Mouse (Mus musculus): ENCODE data around the gene Rad54l2. TPM values are rescaled to one million over a fixed set of nuclear protein-coding genes. Genes with fewer than 3 reads are reported as not detected.

The Rad54l2 gene
- polyA plus RNA-seq, 1 experiment from 2014 or later: 10.2 TPM

- no peaks in the 10 kb centered on the region for H3K27me3 ChIP-seq (replicated peaks; ENCODE audit: low read depth, poor library complexity, severe bottlenecking)
Measured at GRCm38 (mm10) chr9:106738199-106738985, 50.6 kb downstream of the Rad54l2 start.

GRCm38 (mm10) chr9:106733690-106734089 is 55.3 kb downstream of the Rad54l2 start:
- 75% methylated on average over 2 of the region's 2 CpGs for WGBS
- Histone ChIP-seq H3K4me3 (no peak overlapping the region), H3K36me3 (replicated peaks) (peaks cover 17% of the 10 kb centered on the region), H3K4me1 (no peaks in the 10 kb centered on the region), H3K27ac (replicated peaks) (no peak overlapping the region), H3K27me3 (replicated peaks; ENCODE audit: low read depth, poor library complexity, severe bottlenecking) (no peaks in the 10 kb centered on the region), H3K9me3 (no peaks in the 10 kb centered on the region)
- no peak for DNase-seq (ENCODE audit: low spot score)

More at GRCm38 (mm10) chr9:106738199-106738985, 50.6 kb downstream of the Rad54l2 start:
- Histone ChIP-seq H3K4me1 (no peaks in the 10 kb centered on the region), H3K27ac (replicated peaks) (no peak overlapping the region), H3K9me3 (no peaks in the 10 kb centered on the region), H3K36me3 (replicated peaks) (peaks cover 40% of the 10 kb centered on the region), H3K4me3 (no peak overlapping the region)
- no peak for DNase-seq (ENCODE audit: low spot score)
- WGBS: 97% methylated on average over 2 of the region's 2 CpGs

- H3K36me3 ChIP-seq (replicated peaks): no peaks in the 10 kb centered on the region; the same call in 1 of the 2 replicates
- H3K27ac ChIP-seq (replicated peaks): no peak overlapping the region
- WGBS: 82% methylated on average over 2 of the region's 2 CpGs
- H3K9me3 ChIP-seq: no peaks in the 10 kb centered on the region
- H3K4me1 ChIP-seq: no peaks in the 10 kb centered on the region
- DNase-seq (ENCODE audit: low spot score): no peak
- no peaks in the 10 kb centered on the region for H3K27me3 ChIP-seq (replicated peaks; ENCODE audit: low read depth, poor library complexity, severe bottlenecking)
- H3K4me3 ChIP-seq: no peak overlapping the region
Measured at GRCm38 (mm10) chr9:106729416-106729815, 59.6 kb downstream of the Rad54l2 start.

- Histone ChIP-seq H3K36me3 (replicated peaks) (peaks cover 10% of the 10 kb centered on the region), H3K27me3 (replicated peaks; ENCODE audit: low read depth, poor library complexity, severe bottlenecking) (no peaks in the 10 kb centered on the region), H3K27ac (replicated peaks) (no peak overlapping the region), H3K4me1 (no peaks in the 10 kb centered on the region), H3K4me3 (no peak overlapping the region), H3K9me3 (no peaks in the 10 kb centered on the region)
- no peak for DNase-seq (ENCODE audit: low spot score)
- WGBS: 88% methylated on average over 1 of the region's 1 CpGs
Measured at GRCm38 (mm10) chr9:106726891-106727290, 62.1 kb downstream of the Rad54l2 start.

GRCm38 (mm10) chr9:106725435-106725834 is 63.6 kb downstream of the Rad54l2 start:
- Histone ChIP-seq H3K27ac (replicated peaks) (no peak overlapping the region), H3K36me3 (replicated peaks) (peaks cover 23% of the 10 kb centered on the region), H3K27me3 (replicated peaks; ENCODE audit: low read depth, poor library complexity, severe bottlenecking) (no peaks in the 10 kb centered on the region), H3K4me1 (no peaks in the 10 kb centered on the region), H3K4me3 (no peak overlapping the region), H3K9me3 (no peaks in the 10 kb centered on the region)
- 90% methylated on average over 2 of the region's 2 CpGs for WGBS
- no peak for DNase-seq (ENCODE audit: low spot score)

- Histone ChIP-seq H3K36me3 (replicated peaks) (peaks cover 29% of the 10 kb centered on the region), H3K4me1 (no peaks in the 10 kb centered on the region), H3K4me3 (no peak overlapping the region), H3K27ac (replicated peaks) (no peak overlapping the region), H3K9me3 (no peaks in the 10 kb centered on the region), H3K27me3 (replicated peaks; ENCODE audit: low read depth, poor library complexity, severe bottlenecking) (no peaks in the 10 kb centered on the region)
- 94% methylated on average over 1 of the region's 1 CpGs for WGBS
- no peak for DNase-seq (ENCODE audit: low spot score)
Measured at GRCm38 (mm10) chr9:106724864-106725263, 64.1 kb downstream of the Rad54l2 start.

GRCm38 (mm10) chr9:106716729-106717128 is 72.3 kb downstream of the Rad54l2 start:
- 94% methylated on average over 4 of the region's 4 CpGs for WGBS
- peaks cover 100% of the 10 kb centered on the region for H3K36me3 ChIP-seq (replicated peaks)
- DNase-seq (ENCODE audit: low spot score): no peak

GRCm38 (mm10) chr9:106716232-106716631 is 72.8 kb downstream of the Rad54l2 start:
- Histone ChIP-seq H3K36me3 (replicated peaks) (peaks cover 100% of the 10 kb centered on the region), H3K4me1 (no peaks in the 10 kb centered on the region), H3K9me3 (no peaks in the 10 kb centered on the region), H3K4me3 (no peak overlapping the region), H3K27ac (replicated peaks) (no peak overlapping the region), H3K27me3 (replicated peaks; ENCODE audit: low read depth, poor library complexity, severe bottlenecking) (no peaks in the 10 kb centered on the region)
- WGBS: 93% methylated on average over 2 of the region's 2 CpGs
- no peak for DNase-seq (ENCODE audit: low spot score)

More at GRCm38 (mm10) chr9:106716729-106717128, 72.3 kb downstream of the Rad54l2 start:
- Histone ChIP-seq H3K9me3 (no peaks in the 10 kb centered on the region), H3K27ac (replicated peaks) (no peak overlapping the region), H3K4me3 (no peak overlapping the region), H3K4me1 (no peaks in the 10 kb centered on the region), H3K27me3 (replicated peaks; ENCODE audit: low read depth, poor library complexity, severe bottlenecking) (no peaks in the 10 kb centered on the region)

- Histone ChIP-seq H3K27me3 (replicated peaks; ENCODE audit: low read depth, poor library complexity, severe bottlenecking) (no peaks in the 10 kb centered on the region), H3K36me3 (replicated peaks) (peaks cover 99% of the 10 kb centered on the region), H3K4me1 (no peaks in the 10 kb centered on the region), H3K9me3 (no peaks in the 10 kb centered on the region), H3K4me3 (no peak overlapping the region), H3K27ac (replicated peaks) (no peak overlapping the region)
- WGBS: 91% methylated on average over 2 of the region's 2 CpGs
- DNase-seq (ENCODE audit: low spot score): no peak
Measured at GRCm38 (mm10) chr9:106712470-106712869, 76.5 kb downstream of the Rad54l2 start.

- H3K27me3 ChIP-seq (replicated peaks; ENCODE audit: low read depth, poor library complexity, severe bottlenecking): no peaks in the 10 kb centered on the region
- DNase-seq (ENCODE audit: low spot score): no peak
- no peaks in the 10 kb centered on the region for H3K9me3 ChIP-seq
- peaks cover 63% of the 10 kb centered on the region for H3K36me3 ChIP-seq (replicated peaks)
- no peak overlapping the region for H3K4me3 ChIP-seq
- no peaks in the 10 kb centered on the region for H3K4me1 ChIP-seq
- 94% methylated on average over 11 of the region's 11 CpGs for WGBS
- no peak overlapping the region for H3K27ac ChIP-seq (replicated peaks)
Measured at GRCm38 (mm10) chr9:106692973-106693481, 96.0 kb downstream of the Rad54l2 start.

GRCm38 (mm10) chr9:106688834-106689233 is 100.2 kb downstream of the Rad54l2 start:
- WGBS: 82% methylated on average over 8 of the region's 8 CpGs
- H3K9me3 ChIP-seq: no peaks in the 10 kb centered on the region

GRCm38 (mm10) chr9:106686983-106687650 is 101.9 kb downstream of the Rad54l2 start:
- no peaks in the 10 kb centered on the region for H3K9me3 ChIP-seq
- H3K27ac ChIP-seq (replicated peaks): no peak overlapping the region
- DNase-seq (ENCODE audit: low spot score): peak; percentile 86
- H3K36me3 ChIP-seq (replicated peaks): peaks cover 6% of the 10 kb centered on the region
- H3K4me3 ChIP-seq: peak overlapping the region; percentile 2; the same call in 1 of the 2 replicates
- WGBS: 31% methylated on average over 8 of the region's 8 CpGs
- H3K27me3 ChIP-seq (replicated peaks; ENCODE audit: low read depth, poor library complexity, severe bottlenecking): no peaks in the 10 kb centered on the region
- peaks cover 29% of the 10 kb centered on the region for H3K4me1 ChIP-seq

More at GRCm38 (mm10) chr9:106688834-106689233, 100.2 kb downstream of the Rad54l2 start:
- H3K27ac ChIP-seq (replicated peaks): no peak overlapping the region
- H3K4me3 ChIP-seq: no peak overlapping the region
- H3K27me3 ChIP-seq (replicated peaks; ENCODE audit: low read depth, poor library complexity, severe bottlenecking): no peaks in the 10 kb centered on the region
- H3K4me1 ChIP-seq: peaks cover 29% of the 10 kb centered on the region
- peaks cover 23% of the 10 kb centered on the region for H3K36me3 ChIP-seq (replicated peaks)
- no peak for DNase-seq (ENCODE audit: low spot score)

All from embryonic facial prominence, embryonic 10.5 days (tissue).